Mouse (Mus musculus) lung, postnatal 0 days (tissue): ENCODE results near the gene Rps18.

ENCODE experiments used
- CTCF ChIP-seq: IDR thresholded peaks from 2 replicates; pipeline ENCODE4 v1.5.1; 2016; ENCODE audit warnings: antibody characterized with exemption, mild to moderate bottlenecking
- EP300 ChIP-seq: IDR thresholded peaks from 2 replicates; pipeline ENCODE4 v1.6.1; 2016; ENCODE audit warnings: antibody characterized with exemption, mild to moderate bottlenecking, control low read depth

DNA sequence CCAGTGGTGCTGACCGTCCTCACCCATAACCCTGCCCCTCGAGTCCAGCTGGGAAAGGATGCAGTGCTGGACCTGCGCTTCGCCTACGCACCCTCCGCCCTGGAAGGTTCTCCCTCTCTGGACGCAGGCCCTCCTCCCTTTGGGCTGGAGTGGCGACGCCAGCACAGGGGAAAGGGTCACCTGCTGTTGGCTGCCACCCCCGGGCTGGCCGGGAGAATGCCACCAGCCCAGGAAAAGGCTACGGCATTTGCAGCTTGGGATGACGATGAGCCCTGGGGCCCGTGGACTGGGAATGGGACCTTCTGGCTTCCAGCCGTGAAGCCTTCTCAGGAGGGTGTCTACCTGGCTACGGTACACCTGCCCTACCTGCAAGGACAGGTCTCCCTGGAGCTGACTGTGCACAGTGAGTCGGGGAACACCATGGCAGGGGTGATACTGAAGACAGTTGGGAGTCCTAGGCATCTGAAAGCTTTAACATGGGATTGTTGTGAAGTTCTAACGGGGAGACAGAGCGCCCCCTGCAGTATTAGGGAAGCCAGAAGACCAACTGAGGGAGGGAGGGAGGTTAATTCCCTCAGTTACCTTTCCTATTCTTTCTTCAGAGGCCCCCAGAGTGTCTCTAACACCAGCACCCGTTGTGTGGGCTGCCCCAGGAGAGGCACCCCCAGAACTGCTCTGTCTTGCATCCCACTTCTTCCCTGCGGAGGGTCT lies 30.2 kb downstream of the Rps18 start:
- TF ChIP-seq CTCF, result peak; percentile 35; the same call in 1 of the 2 replicates
- no peak for TF ChIP-seq EP300
